Mouse (Mus musculus): Measurements from ENCODE around the gene Cnih2.
"Not testable (repeated sequence)": the region's sequence is repeated elsewhere in the genome, so short reads cannot be mapped to it uniquely, and the experiment has no call there.

Gene Cnih2

GRCm38 (mm10) chr19:5093481-5094242, 4.7 kb downstream of the Cnih2 start:
- DNase-seq (ENCODE audit: low spot score): no peak

DNA sequence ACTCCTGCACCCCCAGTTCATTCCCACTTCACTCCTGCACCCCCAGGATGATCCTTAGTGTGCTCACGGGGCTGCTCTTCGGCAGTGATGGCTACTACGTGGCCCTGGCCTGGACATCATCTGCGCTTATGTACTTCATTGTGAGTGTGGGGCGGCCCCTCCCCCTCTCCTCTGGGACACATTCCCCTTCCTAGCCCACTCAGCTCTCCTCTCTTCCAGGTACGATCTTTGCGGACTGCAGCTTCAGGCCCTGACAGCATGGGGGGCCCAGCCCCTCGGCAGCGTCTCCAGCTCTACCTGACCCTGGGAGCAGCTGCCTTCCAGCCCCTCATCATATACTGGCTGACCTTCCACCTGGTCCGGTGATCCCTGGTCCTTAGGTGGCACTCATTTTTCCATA, 6.2 kb downstream of the Cnih2 start:
- no peak for DNase-seq (ENCODE audit: low spot score)

- no peak for DNase-seq (ENCODE audit: low spot score)
Observed at GRCm38 (mm10) chr19:5089324-5089723, 9.0 kb downstream of the Cnih2 start.

- peak; percentile 99 for DNase-seq (ENCODE audit: low spot score)
Observed at GRCm38 (mm10) chr19:5087884-5088728, 10.2 kb downstream of the Cnih2 start, which contains the start of gene Yif1a. TSS of gene Yif1a (plus strand) at chr19:5088538.

DNA sequence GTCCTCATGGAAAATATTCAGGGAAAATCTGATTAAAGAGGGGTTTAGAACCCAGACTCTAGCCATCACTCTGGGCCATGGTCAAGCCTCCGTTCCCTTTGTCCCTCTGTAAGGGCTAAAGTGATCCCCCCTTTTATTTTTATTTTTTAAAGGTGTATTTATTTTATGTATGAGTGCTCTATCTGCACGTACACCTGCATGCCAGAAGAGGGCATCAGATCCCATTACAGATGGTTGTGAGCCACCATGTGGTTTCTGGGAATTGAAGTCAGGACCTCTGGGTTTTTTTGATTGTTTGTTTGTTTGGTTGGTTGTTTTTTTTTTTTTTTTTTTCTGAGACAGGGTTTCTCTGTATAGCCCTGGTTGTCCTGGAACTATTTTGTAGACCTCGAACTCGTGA, 11.8 kb downstream of the Cnih2 start:
- DNase-seq (ENCODE audit: low spot score): not testable (repeated sequence)

DNA sequence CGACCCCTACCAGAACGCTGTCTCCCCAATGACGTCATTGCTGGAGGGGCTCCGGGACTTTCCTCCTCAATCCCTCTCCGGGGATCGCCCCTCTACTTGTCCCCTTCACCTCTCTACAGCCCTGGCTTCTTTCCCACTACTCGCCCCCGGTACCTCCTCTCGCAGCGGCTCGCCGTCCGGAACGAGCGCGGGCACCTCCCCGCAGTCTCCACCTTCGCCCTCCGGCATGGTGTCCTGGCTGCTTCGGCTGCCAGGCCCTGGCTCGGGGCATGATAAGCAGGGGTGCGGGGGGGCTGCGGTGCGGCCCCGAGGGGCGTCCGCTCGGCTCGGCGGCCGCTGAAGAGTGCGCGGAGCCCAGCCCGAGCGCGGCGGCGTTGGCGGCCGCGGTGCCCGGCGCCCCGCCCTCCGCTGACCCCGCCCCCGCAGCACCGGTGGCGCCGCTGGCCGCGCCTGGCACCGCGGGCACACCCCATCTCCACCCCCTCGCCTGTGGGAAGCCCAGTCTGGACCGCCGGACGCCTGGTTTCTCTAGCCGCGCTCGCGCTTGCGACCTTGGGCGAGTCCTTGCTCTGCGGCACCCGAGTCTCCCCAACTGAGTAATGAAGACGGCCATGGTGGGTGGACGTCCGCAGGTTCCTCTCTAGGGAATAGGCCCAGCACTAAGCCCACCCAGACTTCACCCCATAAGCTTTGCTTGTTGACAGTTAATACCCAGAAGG, 13.0 kb downstream of the Cnih2 start, which contains the start of gene Tmem151a:
Gene Tmem151a, minus strand, starts transcription at position 387 of the 719 bp plus-strand sequence.
- DNase-seq (ENCODE audit: low spot score): no peak

GRCm38 (mm10) chr19:5084834-5085144, 13.5 kb downstream of the Cnih2 start:
- DNase-seq (ENCODE audit: low spot score): no peak

GRCm38 (mm10) chr19:5083961-5084833, 14.1 kb downstream of the Cnih2 start:
- no peak for DNase-seq (ENCODE audit: low spot score)

DNA sequence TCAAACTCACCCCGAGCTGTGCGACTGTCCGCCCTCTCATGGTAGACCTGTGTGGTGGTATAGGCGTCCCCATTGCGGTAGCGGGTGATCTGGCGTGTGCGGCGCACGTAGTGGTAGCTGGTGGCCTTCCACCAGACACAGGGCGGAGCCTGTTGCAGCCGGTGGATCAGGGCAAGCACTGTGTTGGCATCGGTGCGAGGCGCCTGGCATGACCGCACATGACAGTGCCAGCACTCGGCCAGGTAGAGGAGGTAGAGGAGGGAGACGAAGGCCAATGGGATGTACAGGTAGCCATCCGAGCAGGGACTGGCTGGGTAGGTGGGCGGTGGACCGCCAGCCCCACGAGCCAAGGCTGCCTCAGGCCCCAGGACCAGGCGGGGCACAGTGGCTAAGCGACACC, 15.7 kb downstream of the Cnih2 start:
- DNase-seq (ENCODE audit: low spot score): no peak

DNA sequence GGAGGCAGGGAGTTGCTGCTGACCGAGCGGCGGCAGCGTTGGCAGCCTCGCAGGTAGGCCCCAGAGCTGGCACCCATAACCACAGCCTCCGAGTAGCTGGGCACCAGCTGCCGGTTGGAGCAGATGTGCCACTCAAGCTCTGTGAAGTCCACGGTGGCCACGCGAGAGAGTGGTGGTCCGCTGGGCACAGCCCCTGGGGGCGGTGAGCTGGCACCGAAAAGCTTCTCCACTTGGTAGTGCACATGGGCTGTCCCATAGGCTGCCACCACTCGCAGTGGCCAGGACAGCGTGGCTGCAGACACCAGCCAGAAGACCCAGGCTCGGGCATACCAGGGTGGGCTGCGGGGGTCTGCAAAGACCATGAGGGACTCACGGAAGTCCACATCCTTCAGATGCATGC, 16.3 kb downstream of the Cnih2 start:
- DNase-seq (ENCODE audit: low spot score): no peak

GRCm38 (mm10) chr19:5079279-5079678, 19.0 kb downstream of the Cnih2 start:
- DNase-seq (ENCODE audit: low spot score): no peak

GRCm38 (mm10) chr19:5073518-5073917, 24.8 kb downstream of the Cnih2 start:
- no peak for DNase-seq (ENCODE audit: low spot score)

- no peak for DNase-seq (ENCODE audit: low spot score)
Observed at GRCm38 (mm10) chr19:5073028-5073427, 25.3 kb downstream of the Cnih2 start.

DNA sequence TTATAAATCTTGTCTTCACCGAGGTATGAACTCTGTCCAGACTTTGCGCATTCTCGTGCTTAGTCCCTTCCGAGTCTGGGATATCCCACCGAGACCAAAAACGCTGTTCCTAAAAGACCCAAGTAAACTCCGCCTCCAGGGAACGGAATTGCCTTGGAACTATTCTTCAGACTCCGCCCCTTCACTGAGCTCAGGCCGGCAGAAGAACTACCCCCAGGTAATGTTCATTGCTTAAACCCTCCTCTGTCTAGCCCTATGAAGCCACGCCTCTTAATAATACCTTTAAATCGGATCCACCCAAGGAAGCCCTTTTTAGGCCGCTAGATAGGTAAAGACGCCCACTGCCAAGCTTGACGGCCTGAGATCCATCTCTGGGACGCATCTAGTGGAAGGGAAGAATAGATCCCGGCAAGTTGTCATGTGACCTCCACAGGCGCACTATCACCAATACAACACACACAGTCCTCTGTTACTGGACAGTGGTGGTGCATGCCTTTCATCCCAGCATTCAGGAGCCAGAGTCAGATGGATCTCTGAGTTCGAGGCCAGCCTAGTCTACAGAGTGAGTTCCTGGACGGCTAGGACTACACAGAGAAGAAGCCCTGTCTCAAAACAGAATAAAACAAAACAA, 25.8 kb downstream of the Cnih2 start:
- DNase-seq (ENCODE audit: low spot score): no peak

- DNase-seq (ENCODE audit: low spot score): no peak
Observed at GRCm38 (mm10) chr19:5071545-5072369, 26.6 kb downstream of the Cnih2 start.

- DNase-seq (ENCODE audit: low spot score): no peak
Observed at GRCm38 (mm10) chr19:5071077-5071476, 27.2 kb downstream of the Cnih2 start.

DNA sequence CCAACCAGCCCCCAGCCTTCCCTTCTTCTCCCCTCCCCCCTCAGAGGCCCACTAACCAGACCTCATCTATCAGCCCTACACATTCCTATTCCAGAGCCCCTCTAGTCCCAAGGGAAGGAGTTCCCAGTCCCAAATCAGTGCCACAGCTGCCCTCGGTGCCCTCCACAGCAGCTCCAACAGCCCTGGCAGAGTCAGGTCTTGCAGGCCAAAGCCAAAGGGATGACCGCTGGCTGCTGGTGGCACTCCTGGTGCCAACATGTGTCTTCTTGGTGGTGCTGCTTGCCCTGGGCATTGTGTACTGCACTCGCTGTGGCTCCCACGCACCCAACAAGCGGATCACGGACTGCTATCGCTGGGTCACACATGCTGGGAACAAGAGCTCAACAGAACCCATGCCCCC, 28.3 kb downstream of the Cnih2 start:
- DNase-seq (ENCODE audit: low spot score): no peak

- no peak for DNase-seq (ENCODE audit: low spot score)
Observed at GRCm38 (mm10) chr19:5069486-5069885, 28.8 kb downstream of the Cnih2 start.

- DNase-seq (ENCODE audit: low spot score): no peak
Observed at GRCm38 (mm10) chr19:5068570-5069234, 29.6 kb downstream of the Cnih2 start.

Data from layer of hippocampus, adult 9-10 months (tissue).